Mouse (Mus musculus) heart, embryonic 15.5 days (tissue): ENCODE measurements around the gene Stim1. TPM values are rescaled to one million over a fixed set of nuclear protein-coding genes. Genes with fewer than 3 reads are reported as not detected.

Experiments used
- ATAC-seq: fragments of 200-750 bp; cut with Nextera tagmentation; replicated peaks from 2 replicates; pipeline ENCODE4 v1.8.0; 2017; ENCODE audit warnings: low read depth, moderate TSS enrichment; ENCODE audit not compliant: insufficient number of reproducible peaks, insufficient read depth, low FRiP score
- H3K27ac ChIP-seq: fragments of 300-500 bp; sonication (generic); 2 replicates; pipeline ENCODE4 v1.5.1; 2015; ENCODE audit warnings: mild to moderate bottlenecking, inconsistent platforms
- H3K27me3 ChIP-seq: fragments of 300-500 bp; sonication (generic); 2 replicates; pipeline ENCODE4 v1.6.1; 2015; ENCODE audit warnings: inconsistent platforms
- H3K36me3 ChIP-seq: fragments of 300-500 bp; sonication (generic); 2 replicates; pipeline ENCODE4 v1.6.1; 2015; ENCODE audit warnings: mild to moderate bottlenecking, inconsistent platforms
- H3K4me1 ChIP-seq: fragments of 300-500 bp; sonication (generic); replicated peaks from 2 replicates; pipeline ENCODE4 v1.6.1; 2015; ENCODE audit warnings: inconsistent platforms
- H3K4me2 ChIP-seq: fragments of 300-500 bp; sonication (generic); 2 replicates; pipeline ENCODE4 v1.6.1; 2015; ENCODE audit warnings: inconsistent platforms, mild to moderate bottlenecking, moderate library complexity
- H3K4me3 ChIP-seq: fragments of 300-500 bp; sonication (generic); 2 replicates; pipeline ENCODE4 v1.5.1; 2015; ENCODE audit warnings: mild to moderate bottlenecking, inconsistent platforms
- H3K9ac ChIP-seq: fragments of 300-500 bp; sonication (generic); 2 replicates; pipeline ENCODE4 v1.6.1; 2015; ENCODE audit warnings: mild to moderate bottlenecking, inconsistent platforms
- H3K9me3 ChIP-seq: fragments of 300-500 bp; sonication (generic); replicated peaks from 2 replicates; pipeline ENCODE4 v1.6.1; 2016; ENCODE audit warnings: inconsistent platforms
- WGBS: fragments of 180-500 bp; shearing (Covaris S2); methylation state at CpG from one replicate; pipeline ENCODE4 v1.1.7; 2015; ENCODE audit warnings: mixed read lengths; 5-methylcytosine and 5-hydroxymethylcytosine counted together
- polyA plus RNA-seq: library from polyadenylated mRNA; unstranded; fragments of >200 nt; fragmentation: Nextera tagmentation; extraction: Ambion mirVana; gene quantifications from 2 replicates; pipeline ENCODE4 v1.2.1, GENCODE M21; 2015

The Stim1 gene
- polyA plus RNA-seq, 1 experiment from 2014 or later: 14.7 TPM

DNA sequence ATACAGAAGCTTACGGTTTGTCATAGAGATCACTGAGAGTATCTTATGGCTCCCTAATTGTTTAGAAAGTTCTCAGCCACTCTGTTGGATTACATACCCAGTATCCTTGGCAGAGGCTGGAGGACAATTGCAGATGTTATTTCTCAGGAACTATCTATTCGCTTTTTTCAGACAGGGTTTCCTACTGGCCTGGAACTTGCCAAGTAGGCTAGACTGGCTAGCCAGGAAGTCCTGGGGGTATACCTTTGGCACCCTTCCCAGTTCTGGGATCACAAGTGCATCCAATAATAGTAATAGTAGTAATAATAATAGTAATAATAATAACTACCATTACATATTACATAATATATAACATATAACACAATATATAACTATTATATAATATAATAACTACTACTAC is 38.0 kb downstream of the Stim1 start:
- no peak for ATAC-seq
- Histone ChIP-seq H3K9me3 (no peaks in the 10 kb centered on the region), H3K27ac (no peak overlapping the region), H3K27me3 (peaks cover 9% of the 10 kb centered on the region), H3K4me3 (no peak overlapping the region), H3K9ac (no peak overlapping the region), H3K36me3 (no peaks in the 10 kb centered on the region), H3K4me1 (0 out of 2 replicates have a peak, but pooled peaks cover 2% of the 10 kb centered on the region), H3K4me2 (no peak overlapping the region)
- 62% methylated on average over 2 of the region's 2 CpGs for WGBS

DNA sequence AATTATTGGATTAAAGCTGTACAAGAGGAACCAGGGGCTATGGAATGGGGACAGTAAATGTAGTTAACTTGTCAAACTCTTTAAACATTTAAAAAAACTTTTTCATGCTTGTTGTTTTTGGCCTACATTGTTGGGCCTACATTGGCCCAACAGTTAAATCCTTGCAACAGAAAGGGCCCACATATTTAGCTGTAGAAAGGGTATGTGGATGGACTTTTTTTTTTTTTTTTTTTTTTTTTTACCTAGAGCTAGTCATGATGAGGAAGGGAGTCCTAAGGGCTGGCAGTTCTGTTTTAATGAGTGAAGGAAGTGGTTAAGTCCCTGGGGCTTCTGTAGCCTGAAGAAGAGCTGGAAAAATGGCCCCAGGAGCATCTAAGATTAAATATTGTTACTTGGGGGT is 42.7 kb downstream of the Stim1 start:
- no peaks in the 10 kb centered on the region for H3K36me3 ChIP-seq
- no peak overlapping the region for H3K9ac ChIP-seq
- no peak for ATAC-seq
- no peak overlapping the region for H3K4me3 ChIP-seq
- no peak overlapping the region for H3K27ac ChIP-seq
- H3K27me3 ChIP-seq: no peaks in the 10 kb centered on the region
- H3K4me2 ChIP-seq: no peak overlapping the region
- H3K4me1 ChIP-seq: no peaks in the 10 kb centered on the region
- H3K9me3 ChIP-seq: no peaks in the 10 kb centered on the region

DNA sequence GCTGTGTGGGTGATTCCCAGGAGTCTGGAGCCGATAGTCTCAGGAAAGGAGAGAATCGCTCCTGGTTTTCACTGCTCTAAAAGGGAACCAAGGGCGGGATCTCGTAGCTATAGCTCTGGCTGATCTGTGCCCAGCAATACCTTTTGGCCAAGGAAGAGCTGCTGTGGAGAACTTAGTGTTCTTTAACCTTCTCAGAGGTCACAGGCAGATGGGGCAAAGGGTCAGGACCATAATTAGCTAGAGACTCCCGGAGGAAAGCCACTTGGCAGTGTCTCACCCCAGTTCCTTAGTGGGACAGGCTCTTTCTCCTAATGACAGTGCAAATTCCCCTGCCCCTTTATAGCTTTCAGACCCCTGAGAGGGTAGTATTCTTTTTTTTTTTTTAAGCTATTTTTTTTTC is 43.2 kb downstream of the Stim1 start:
- no peaks in the 10 kb centered on the region for H3K9me3 ChIP-seq
- no peak overlapping the region for H3K27ac ChIP-seq
- 78% methylated on average over 5 of the region's 5 CpGs for WGBS
- H3K4me3 ChIP-seq: no peak overlapping the region
- no peak overlapping the region for H3K4me2 ChIP-seq
- no peak for ATAC-seq
- H3K36me3 ChIP-seq: no peaks in the 10 kb centered on the region
- no peak overlapping the region for H3K9ac ChIP-seq
- no peaks in the 10 kb centered on the region for H3K27me3 ChIP-seq
- H3K4me1 ChIP-seq: no peaks in the 10 kb centered on the region; the same call in 1 of the 2 replicates

DNA sequence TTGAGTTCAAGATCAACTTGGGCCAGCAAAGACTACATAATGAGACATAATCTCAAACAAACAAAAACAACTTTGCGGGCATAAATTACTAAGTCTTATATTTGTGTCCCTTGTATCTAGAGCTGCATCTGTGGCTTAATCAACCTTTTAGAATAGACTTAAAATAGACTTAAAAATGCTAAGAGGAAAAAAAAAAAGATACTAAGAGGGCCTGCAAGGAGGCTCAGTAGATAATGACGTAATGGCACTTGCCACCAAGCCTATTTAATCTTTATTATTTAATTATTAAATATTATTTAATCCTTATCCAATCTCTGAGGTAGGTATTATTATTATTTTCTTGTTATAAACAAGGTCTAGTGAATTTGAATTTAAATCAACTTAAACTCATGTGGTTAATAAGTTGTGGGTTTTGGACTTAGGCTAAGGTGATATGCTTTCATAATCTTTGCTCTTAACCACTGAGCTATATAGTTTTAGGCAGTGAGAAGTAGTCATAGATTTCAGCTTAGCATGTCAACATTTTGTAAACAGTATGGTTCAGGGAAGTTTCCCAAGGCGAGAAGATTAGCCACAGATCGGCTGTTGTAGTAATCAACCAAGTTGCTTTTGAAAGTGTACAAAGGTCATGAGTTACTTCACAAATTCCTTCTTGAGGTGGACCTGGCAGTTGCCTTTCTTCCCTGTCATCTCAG is 45.4 kb downstream of the Stim1 start:
- no peak overlapping the region for H3K27ac ChIP-seq
- no peak overlapping the region for H3K4me2 ChIP-seq
- H3K9me3 ChIP-seq: no peaks in the 10 kb centered on the region
- no peak for ATAC-seq
- H3K36me3 ChIP-seq: no peaks in the 10 kb centered on the region
- no peaks in the 10 kb centered on the region; the same call in 1 of the 2 replicates for H3K4me1 ChIP-seq
- H3K27me3 ChIP-seq: no peaks in the 10 kb centered on the region
- no peak overlapping the region for H3K9ac ChIP-seq
- H3K4me3 ChIP-seq: no peak overlapping the region
- 73% methylated on average over 4 of the region's 4 CpGs for WGBS

DNA sequence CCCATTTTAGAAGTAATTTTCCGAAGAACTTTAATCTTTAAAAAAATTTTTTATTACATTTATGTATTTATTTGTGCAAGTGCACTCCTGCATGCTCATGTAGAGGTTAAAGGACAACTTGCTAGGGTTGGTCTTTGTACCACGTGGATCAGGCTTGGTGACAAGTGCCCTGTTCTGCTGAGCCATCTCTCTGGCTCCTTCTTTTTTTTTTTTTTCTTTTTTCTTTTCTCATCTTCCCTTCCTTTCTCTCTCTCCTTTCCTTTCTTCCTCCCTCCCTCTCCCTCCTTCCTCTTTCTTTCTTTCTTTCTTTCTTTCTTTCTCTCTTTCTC is 45.9 kb downstream of the Stim1 start:
- no peak for ATAC-seq

DNA sequence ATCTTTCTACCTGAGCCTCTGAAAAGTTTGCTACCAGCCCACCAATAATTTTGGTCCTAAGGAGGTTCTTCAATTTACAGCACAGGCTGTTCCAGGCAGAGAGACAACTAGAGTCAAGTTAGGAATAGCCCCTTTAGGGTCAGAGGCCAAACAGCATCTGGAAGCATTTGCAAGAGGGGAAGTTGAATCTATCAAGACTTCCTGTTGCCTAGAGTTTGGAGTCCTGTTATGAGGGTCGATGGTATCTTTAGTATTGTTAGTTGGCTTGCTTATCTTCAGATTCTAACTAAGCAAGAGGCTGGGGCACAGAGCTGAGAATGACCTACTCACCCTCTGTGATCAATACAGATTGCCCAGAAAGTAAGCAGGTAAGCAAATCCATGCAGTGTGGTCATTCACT is 46.5 kb downstream of the Stim1 start:
- ATAC-seq: no peak
- Histone ChIP-seq H3K27me3 (no peaks in the 10 kb centered on the region), H3K4me2 (no peak overlapping the region), H3K9ac (no peak overlapping the region), H3K4me3 (no peak overlapping the region), H3K4me1 (no peaks in the 10 kb centered on the region; the same call in 1 of the 2 replicates), H3K36me3 (no peaks in the 10 kb centered on the region), H3K27ac (no peak overlapping the region), H3K9me3 (no peaks in the 10 kb centered on the region)
- WGBS: 44% methylated on average over 1 of the region's 1 CpGs

More for the DNA sequence above, 45.9 kb downstream of the Stim1 start:
- 66% methylated on average over 2 of the region's 2 CpGs for WGBS
- no peak overlapping the region for H3K9ac ChIP-seq
- H3K4me1 ChIP-seq: no peaks in the 10 kb centered on the region; the same call in 1 of the 2 replicates
- no peak overlapping the region for H3K4me2 ChIP-seq
- no peaks in the 10 kb centered on the region for H3K36me3 ChIP-seq
- H3K4me3 ChIP-seq: no peak overlapping the region
- H3K9me3 ChIP-seq: no peaks in the 10 kb centered on the region
- no peaks in the 10 kb centered on the region for H3K27me3 ChIP-seq
- H3K27ac ChIP-seq: no peak overlapping the region

DNA sequence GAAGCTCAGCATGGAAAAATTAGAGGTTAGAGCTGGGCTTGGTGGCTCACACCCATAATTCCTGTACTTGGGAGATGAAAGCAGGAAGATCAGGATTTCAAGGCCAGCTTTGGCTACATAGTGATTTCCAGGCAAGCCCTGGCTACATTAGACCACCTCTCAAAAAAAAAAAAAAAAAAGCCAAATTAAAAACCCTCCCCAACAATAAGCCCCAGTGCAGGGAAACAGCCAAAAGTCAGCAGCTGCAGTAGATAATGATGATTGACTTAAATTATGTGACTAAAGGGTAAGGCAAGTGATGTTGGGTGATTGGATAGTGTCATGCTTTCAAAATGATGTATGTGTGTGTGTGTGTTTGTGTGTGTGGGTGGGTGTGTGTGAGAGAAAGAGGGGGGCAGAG is 47.3 kb downstream of the Stim1 start:
- Histone ChIP-seq H3K36me3 (no peaks in the 10 kb centered on the region), H3K4me2 (no peak overlapping the region), H3K9me3 (no peaks in the 10 kb centered on the region), H3K27ac (no peak overlapping the region), H3K4me3 (no peak overlapping the region), H3K9ac (no peak overlapping the region), H3K27me3 (no peaks in the 10 kb centered on the region), H3K4me1 (no peaks in the 10 kb centered on the region; the same call in 1 of the 2 replicates)
- no peak for ATAC-seq

DNA sequence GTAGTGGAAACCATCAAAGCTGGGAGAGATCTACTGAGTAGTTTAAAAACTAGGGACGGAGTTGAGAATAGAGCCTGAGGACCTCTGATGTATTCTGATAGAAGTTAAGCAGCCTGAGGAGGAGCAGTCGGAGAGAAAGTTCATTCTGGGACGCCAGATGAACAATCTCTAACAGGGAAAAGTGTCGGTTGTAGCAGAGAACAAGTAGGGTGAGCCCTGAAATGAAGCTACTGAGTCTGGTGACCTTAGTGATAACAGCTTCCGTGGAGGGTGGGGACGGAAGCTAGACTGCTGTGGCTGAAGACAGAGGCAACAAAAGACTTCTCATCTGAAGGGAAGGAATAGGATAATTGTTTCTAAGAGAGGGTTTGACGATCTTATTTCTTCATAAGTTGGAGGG is 47.8 kb downstream of the Stim1 start:
- WGBS: 38% methylated on average over 7 of the region's 7 CpGs
- no peaks in the 10 kb centered on the region; the same call in 1 of the 2 replicates for H3K4me1 ChIP-seq
- H3K27me3 ChIP-seq: no peaks in the 10 kb centered on the region
- H3K36me3 ChIP-seq: no peaks in the 10 kb centered on the region
- no peaks in the 10 kb centered on the region for H3K9me3 ChIP-seq
- ATAC-seq: no peak
- no peak overlapping the region for H3K4me2 ChIP-seq
- H3K27ac ChIP-seq: no peak overlapping the region
- H3K4me3 ChIP-seq: no peak overlapping the region
- H3K9ac ChIP-seq: no peak overlapping the region

DNA sequence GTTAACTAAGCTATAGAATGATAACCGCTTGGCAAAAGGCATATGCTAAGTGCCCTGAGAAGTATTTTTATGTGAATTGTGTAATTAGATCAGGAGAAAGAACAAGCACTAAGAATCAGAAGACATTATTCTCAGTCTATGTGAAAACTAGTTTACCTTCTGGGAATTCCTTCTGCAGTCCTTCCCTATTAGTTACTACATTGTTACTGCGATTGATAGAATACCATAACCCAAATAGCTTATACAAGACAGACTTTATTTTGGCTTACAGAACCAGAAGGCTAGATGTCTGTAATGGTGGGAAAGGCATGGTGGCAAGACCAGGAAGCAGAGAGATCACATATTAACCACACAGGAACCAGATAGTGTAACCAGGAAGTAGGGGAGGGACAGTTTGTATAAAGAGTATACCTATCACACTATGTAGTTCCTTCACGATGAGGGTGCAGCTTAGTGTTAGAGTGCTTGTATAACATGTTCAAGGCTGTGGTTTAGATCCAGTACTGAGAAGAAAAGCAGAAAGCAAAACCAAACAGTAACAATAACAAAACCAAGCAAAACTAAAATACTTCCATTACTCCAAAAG is 50.1 kb downstream of the Stim1 start:
- no peak for ATAC-seq
- H3K36me3 ChIP-seq: no peaks in the 10 kb centered on the region
- no peaks in the 10 kb centered on the region; the same call in 1 of the 2 replicates for H3K4me1 ChIP-seq
- no peaks in the 10 kb centered on the region for H3K27me3 ChIP-seq
- H3K9ac ChIP-seq: no peak overlapping the region
- H3K4me2 ChIP-seq: no peak overlapping the region
- WGBS: 77% methylated on average over 3 of the region's 3 CpGs
- H3K9me3 ChIP-seq: no peaks in the 10 kb centered on the region
- H3K27ac ChIP-seq: no peak overlapping the region
- H3K4me3 ChIP-seq: no peak overlapping the region

DNA sequence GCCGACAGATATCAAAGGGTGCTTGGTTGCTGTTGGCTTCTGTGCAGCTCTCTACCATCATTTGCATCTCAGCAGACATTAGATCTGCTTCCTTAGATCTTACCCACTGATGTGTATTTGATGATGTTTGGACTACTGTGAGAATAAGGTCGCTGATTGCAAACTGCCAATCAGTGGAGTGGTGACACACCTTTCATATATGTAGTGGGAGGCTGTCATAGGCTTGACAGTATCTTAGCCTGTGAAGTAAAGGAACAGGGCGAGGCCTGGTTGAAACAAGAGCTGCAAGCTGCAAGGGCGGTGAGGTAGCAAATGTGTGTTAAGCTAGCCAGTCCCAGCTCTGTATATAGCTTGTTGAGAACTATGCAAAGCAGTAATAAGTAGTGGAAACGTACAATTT is 54.5 kb downstream of the Stim1 start:
- no peaks in the 10 kb centered on the region for H3K27me3 ChIP-seq
- 82% methylated on average over 5 of the region's 5 CpGs for WGBS
- H3K4me1 ChIP-seq: no peaks in the 10 kb centered on the region
- no peak overlapping the region for H3K4me2 ChIP-seq
- no peaks in the 10 kb centered on the region for H3K9me3 ChIP-seq
- ATAC-seq: no peak
- H3K27ac ChIP-seq: no peak overlapping the region
- H3K9ac ChIP-seq: no peak overlapping the region
- no peaks in the 10 kb centered on the region for H3K36me3 ChIP-seq
- no peak overlapping the region for H3K4me3 ChIP-seq

DNA sequence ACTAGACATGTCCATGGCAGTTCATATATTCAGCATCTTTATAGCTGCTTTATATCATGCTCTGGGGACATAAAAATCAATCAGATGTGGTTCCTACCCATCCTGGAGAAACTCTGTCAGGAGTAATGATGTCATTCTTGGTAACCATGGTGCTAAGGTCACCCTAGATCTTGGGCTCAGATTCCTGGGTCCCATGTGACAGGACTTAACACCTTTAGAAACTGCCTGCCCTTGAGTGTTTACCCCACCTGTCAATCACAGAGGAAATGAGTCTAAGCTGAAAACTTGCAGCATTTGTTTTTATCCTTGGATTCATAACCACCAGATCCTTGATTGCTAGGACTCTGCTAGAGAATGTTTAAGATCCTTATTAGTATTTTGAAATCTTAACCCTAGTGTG is 58.7 kb downstream of the Stim1 start:
- no peak for ATAC-seq

DNA sequence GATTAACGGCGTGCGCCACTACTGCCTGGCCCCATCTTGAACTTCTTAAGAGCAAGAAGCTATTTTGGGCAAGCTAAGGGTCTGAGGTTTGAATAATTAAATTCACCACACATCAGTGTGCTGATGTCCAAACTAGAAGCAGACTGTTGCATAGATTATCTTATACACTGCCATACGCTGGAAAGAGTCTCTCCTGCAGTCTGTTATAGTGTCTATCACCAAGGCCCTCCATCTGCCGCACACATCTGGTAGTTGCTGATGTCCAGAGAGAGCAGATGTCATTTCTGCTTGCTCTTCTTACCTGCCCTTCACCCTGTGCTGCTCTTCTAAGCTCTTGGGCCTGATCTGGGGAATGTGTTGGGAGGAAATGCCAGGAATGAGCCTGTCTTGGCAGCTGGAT is 62.7 kb downstream of the Stim1 start:
- 80% methylated on average over 5 of the region's 5 CpGs for WGBS
- H3K27ac ChIP-seq: no peak overlapping the region
- H3K4me3 ChIP-seq: no peak overlapping the region
- no peak for ATAC-seq
- H3K9me3 ChIP-seq: no peaks in the 10 kb centered on the region
- no peaks in the 10 kb centered on the region for H3K27me3 ChIP-seq
- peaks cover 12% of the 10 kb centered on the region for H3K4me1 ChIP-seq
- H3K36me3 ChIP-seq: no peaks in the 10 kb centered on the region
- no peak overlapping the region for H3K4me2 ChIP-seq
- no peak overlapping the region for H3K9ac ChIP-seq

More for the DNA sequence above, 58.7 kb downstream of the Stim1 start:
- Histone ChIP-seq H3K27me3 (no peaks in the 10 kb centered on the region), H3K9me3 (no peaks in the 10 kb centered on the region), H3K9ac (no peak overlapping the region), H3K4me1 (0 out of 2 replicates have a peak, but pooled peaks cover 2% of the 10 kb centered on the region), H3K4me2 (no peak overlapping the region), H3K27ac (no peak overlapping the region), H3K4me3 (no peak overlapping the region), H3K36me3 (no peaks in the 10 kb centered on the region)
